Mouse (Mus musculus) regulatory T cell (primary cell): ENCODE data around the gene Oaf.

Source experiments
- in situ Hi-C: fragments of 300-600 bp; cut with MboI, MseI; formaldehyde crosslinking; loops from one replicate; pipeline ENCODE4 v1.15.1; 2025; ENCODE audit warnings: high pct_unique_total_duplicates

The Oaf gene

GRCm38 (mm10) chr9:43245801-43246570 lies 6.3 kb upstream of the Oaf start:
- in situ Hi-C loops = no loop called here

DNA sequence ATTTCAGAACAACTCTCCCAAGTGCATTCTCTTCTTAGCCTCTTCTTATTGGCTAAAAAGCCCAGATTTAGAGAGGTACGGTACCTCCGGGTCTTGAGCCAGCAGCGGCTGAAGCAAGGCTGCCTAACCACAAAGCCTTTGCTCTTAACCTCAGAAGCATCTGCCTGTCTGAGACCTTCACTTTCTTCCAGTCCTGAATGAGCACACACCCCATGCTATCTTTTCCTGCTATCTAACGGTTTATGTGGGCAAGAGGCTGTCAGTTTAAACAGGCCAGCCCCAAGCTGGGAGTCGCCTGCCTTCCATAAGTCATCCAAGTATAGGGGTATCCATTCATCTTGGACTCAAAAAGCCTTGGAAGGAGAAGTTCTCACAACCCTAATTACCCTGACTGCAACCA lies 2.7 kb upstream of the Oaf start:
- in situ Hi-C loops = no loop called here

- in situ Hi-C loops = no loop called here
These were observed 2.3 kb upstream of the Oaf start for GRCm38 (mm10) chr9:43241970-43242369.

DNA sequence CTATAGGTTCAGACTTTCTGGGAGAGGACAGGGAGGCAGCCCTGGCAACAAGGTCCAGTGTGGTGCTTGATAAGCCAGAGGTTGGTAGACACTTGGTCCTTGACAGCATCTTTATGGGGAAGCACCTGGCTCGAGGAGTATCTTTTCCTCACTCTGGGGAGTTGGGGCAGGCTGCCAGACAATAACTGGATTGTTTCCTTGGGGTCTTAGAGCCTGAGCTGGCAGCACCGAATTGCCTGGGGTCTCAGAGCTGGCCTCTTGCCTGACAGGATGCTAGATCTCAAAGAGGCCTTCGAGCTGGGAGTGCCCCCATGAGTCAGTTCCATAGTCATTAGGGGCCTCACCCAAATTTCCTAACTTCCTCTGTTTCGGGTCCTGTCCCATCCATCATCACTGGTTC lies 1.6 kb upstream of the Oaf start:
- in situ Hi-C loops = no loop called here

DNA sequence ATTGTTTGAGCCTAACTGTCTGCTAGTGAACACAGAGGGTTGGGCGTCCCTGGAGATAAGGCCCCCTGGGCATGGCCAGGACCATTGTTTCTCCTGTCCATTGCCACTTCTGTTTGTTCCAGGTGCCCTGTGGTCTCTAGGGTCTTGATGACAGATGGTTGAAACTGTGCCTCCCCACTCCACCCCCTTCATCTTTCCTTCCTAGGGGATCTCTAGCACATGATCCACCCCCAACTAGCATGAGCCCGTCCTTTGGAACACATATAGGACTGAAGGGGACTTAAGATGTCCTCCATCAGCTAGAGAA lies 836 bp upstream of the Oaf start:
- in situ Hi-C loops = no loop called here

DNA sequence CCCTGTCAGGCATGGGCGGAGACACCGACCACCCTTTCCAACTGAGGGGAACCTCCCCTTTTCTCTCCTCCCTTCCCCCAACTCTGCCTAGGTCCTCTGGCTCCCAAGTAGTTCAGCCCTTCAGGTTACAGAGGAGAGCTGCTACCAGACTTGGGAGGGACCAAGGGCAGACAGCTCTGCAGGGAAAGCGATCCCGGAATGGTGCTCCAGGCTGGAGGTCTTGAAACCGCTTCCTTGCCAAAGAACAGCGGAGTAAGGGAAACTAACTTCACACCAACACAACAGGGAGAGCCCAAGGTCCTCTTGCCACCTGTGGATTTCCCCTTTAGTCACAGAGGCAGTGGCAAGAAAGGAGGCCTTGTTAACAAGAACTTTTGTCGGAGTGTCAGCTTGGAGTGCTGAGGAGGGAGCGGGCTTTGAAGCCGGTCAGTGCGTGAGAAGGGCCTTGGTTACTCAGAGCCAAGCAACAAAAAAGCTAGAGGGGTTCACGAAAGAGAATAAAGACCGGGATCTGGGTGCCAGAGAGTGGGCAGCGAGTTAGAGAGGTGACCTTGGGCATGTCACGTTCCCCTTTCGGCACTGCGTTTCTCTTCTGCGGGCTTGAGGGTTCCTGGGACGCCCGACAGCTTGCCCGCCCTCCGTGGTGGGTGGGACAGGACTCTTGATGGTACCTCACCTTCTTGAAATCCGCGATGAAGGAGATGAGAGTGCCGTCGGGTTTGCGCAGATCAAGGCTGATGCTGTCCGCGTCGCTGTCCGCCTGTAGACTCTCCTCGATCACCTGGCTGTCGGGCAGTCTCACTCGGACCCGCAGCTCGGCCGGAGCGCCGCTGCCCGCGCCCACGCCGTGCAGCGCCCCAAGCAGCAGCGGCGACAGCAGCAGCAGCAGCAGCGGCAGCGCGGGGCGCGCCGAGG lies 823 bp downstream of the Oaf start:
- in situ Hi-C loops = no loop called here

- in situ Hi-C loops = no loop called here
These were observed 1.5 kb downstream of the Oaf start for GRCm38 (mm10) chr9:43238167-43238566.

DNA sequence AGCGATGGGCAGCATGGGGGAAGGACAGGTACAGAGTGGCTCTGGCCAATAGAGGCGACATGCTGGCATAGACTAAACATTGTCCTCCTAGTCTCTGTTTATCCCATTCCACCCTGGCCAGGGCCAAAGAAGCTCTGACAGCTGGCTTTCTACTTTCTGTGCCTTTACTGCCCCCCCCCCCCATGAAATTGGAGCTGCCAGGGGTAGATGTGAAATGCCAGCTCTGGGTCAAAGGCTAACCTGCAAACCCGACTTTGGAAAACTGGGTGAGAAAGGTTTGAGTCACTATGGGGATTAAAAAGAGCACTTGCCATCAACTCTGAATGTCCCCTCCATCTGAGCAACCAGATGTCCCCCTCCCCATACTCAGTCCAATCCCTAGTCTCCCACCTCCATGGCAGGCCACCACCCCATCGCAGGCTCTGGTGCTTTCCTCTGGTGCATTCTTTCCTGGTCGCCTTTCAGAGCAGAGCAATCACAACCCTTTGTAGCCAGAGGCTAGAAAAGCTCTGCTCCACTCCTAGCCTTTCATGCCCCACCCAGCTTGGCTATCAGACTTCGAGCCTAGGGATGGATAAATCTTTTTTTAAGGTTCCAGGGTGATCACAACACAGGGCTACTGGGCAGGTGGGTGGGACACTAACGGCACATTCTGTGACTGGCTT lies 2.5 kb downstream of the Oaf start:
- in situ Hi-C loops = no loop called here

DNA sequence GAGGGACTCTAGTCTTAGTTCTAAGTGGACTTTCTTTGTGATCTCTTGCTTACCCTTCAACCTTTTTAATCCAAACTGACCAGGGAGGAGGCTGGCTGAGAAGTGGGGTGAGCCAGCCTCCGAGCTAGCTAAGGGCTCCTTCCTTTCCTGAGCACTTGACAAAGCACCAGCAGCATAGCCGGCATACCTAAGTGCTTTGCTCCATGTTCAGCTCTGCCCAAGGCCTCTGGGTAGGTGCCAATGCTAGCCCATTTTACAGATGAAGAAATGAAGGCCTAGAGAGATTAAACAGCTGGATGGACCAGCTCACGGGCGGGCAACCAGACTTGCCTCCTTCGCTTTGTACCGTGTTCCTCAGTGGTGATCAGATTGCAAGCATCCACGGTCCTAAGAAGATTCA lies 3.1 kb downstream of the Oaf start:
- in situ Hi-C loops = no loop called here

- in situ Hi-C loops = no loop called here
These were observed 3.6 kb downstream of the Oaf start for GRCm38 (mm10) chr9:43236106-43236505.

DNA sequence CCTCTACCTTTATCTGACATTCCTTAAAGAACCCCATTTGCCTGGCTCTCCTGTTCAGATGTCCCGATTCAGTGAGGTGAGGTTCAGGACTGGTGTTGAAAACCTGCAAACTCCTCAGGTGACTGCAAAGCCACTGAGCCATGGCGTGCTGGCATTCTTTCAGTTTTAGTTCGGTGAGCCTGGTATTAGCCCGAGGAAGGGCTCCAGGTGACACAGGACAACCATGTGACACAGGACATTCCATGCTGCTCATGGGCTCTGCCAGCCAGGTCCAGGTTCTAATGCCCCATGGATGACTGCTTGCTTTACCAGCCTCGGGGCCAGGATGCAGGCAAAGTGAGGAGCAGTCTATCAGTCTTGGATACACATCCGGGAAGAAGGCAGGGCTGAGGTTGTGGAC lies 4.4 kb downstream of the Oaf start:
- in situ Hi-C loops = no loop called here

DNA sequence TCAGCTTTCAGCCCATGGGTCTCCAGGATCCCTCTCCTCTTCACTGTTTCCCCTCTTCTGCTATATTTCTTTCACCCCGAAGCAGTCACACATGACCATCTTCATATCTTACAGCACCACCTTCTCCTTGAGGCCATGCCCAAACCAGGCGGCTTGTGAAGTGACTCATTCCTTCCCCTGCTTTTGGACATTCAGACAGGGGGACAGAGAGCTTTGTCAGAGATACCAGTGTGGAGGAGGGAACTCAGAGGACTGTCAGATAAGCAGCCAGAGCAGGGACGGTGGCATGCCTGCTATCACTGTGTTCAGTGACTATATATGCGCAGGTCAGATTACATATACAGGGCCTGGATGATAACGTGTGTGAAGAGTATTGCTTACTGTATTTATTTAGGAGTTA lies 5.2 kb downstream of the Oaf start:
- in situ Hi-C loops = no loop called here

- in situ Hi-C loops = no loop called here
These were observed 6.2 kb downstream of the Oaf start for GRCm38 (mm10) chr9:43233515-43233914.

GRCm38 (mm10) chr9:43233044-43233443 lies 6.7 kb downstream of the Oaf start:
- in situ Hi-C loops = no loop called here

- in situ Hi-C loops = no loop called here
These were observed 7.4 kb downstream of the Oaf start for GRCm38 (mm10) chr9:43232286-43232685.

DNA sequence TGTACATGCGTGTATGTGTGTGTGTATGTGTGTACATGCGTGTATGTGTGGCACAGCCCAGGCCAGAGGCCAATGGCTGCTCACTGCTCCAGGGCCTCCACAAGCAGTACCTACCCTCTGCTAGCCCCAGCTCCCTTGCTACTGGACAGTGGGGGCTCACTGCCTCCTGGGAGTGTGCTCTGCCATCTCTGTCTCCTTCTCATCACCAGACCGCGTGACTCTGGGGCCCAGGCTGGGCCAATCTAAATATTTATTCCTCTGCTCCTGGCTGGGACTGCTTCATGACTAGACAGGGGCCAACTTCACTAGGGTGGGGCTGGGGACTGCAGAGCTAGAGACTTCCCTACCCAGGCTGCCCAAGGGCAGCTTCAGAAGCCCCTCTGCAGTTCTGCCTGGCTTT lies 7.9 kb downstream of the Oaf start:
- in situ Hi-C loops = no loop called here

DNA sequence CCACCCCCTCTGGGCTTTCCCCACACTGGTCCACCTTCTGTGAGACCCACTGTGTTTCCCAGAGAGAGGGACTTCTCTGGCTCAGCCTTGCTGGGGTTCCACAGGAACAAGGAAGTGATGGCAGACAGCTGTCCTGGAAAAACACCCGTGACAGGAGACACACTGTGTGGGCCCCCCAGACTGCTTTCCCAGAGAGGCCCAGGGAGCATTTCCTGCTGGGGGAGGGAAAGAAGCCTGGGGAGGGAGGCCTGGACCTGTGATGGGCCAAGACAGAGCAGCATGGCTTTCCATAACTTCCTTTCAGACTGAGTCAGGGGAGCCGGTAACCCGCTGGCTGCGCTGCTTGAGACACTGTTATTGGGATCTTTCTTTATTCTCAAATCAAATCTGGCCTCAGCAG lies 8.8 kb downstream of the Oaf start:
- in situ Hi-C loops = no loop called here

GRCm38 (mm10) chr9:43229962-43230361 lies 9.7 kb downstream of the Oaf start:
- in situ Hi-C loops = no loop called here

DNA sequence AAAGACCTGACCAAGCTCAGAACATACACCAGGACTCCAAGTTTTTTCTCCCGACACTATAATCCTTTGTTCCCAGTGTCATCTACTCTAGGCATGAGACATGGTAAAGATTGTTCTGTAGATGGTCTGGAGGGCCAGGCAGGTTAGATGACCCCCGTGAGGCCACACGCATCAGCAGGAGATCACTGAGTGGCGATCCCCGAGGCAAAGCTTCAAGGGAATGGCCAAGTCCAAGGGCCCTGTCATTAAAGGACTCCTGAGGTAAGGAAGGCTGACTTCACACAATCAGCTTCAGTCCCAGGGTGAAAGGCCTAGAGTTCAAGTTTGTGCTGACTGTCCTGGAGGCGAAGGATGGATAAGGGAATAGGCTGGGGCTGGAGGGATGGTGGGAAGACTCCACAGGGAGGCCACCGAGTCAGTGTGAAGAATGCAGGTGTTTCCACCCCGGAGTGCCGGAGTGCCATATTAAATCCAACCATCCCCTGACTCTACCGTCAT lies 10.3 kb downstream of the Oaf start:
- in situ Hi-C loops = no loop called here

DNA sequence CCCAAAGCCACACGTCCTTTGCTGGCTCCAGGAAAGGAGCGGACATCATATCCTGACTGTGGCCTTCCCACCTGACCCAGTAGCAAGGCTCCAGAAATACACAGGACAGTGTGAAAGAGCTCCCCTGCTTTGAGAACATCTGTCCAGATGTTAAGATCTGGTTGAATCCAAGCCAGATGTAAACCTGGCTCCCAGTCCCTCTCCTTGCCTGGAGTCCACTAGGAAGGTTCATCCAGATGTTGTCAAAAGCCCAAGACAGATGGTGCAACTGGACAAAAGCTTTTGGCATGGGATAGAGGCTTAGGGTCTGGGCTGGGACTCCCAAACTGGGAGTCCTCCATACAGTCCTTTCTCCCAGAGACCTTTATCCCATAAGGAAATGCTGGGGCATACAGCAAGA lies 11.0 kb downstream of the Oaf start:
- in situ Hi-C loops = no loop called here

DNA sequence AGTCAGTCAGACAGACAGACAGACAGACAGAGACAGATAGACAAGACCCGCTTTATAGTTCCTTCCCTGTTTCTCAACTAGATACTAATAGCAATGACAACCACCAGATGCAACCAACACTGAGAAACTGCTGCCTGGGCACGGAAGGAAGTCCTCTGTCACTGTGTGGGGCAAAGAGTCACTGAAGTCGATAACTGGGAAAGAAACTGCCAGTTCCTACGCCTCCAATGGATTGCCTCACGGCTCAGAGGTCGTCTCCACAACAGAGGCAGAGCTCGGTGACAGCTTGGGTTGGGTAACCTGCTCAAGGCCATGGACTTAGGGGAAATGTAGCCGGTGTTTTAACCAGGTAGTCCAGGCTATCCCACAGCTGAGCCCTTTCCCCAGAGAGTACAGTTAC lies 12.1 kb downstream of the Oaf start:
- in situ Hi-C loops = no loop called here

GRCm38 (mm10) chr9:43226573-43227160 lies 13.0 kb downstream of the Oaf start:
- in situ Hi-C loops = no loop called here
